Mouse (Mus musculus) frontal cortex, postnatal 14 days (tissue): ENCODE measurements at regions not wholly inside any gene's neighbourhood (a gene's known extent, or its start where the extent isn't known, plus 50 kb on each side); places are given as distances from the start of the nearest gene placed in this dataset.

ENCODE experiments used
- DNase-seq, 2 experiments: peaks; one replicate each; pipeline ENCODE4 v3.0.0; 2022; ENCODE audit warnings: low spot score in 2 of 2

GRCm38 (mm10) chr8:79515282-79515783, 116.0 kb upstream of the Smad1 start:
- DNase-seq, result no peak

GRCm38 (mm10) chr8:79514655-79515278, 115.4 kb upstream of the Smad1 start:
- DNase-seq, result no peak

GRCm38 (mm10) chr8:79508597-79508996, 109.3 kb upstream of the Smad1 start:
- DNase-seq, result no peak

GRCm38 (mm10) chr8:79505381-79505780, 106.1 kb upstream of the Smad1 start:
- DNase-seq, result no peak

- DNase-seq, result no peak
Observed at GRCm38 (mm10) chr8:79503906-79504305, 104.6 kb upstream of the Smad1 start.

- no peak for DNase-seq
Observed at GRCm38 (mm10) chr8:79502062-79502461, 102.7 kb upstream of the Smad1 start.

GRCm38 (mm10) chr8:79501238-79501637, 101.9 kb upstream of the Smad1 start:
- no peak for DNase-seq

GRCm38 (mm10) chr8:79499258-79499657, 99.9 kb upstream of the Smad1 start:
- no peak for DNase-seq

- DNase-seq, result no peak
Observed at GRCm38 (mm10) chr8:79498611-79499010, 99.3 kb upstream of the Smad1 start.

GRCm38 (mm10) chr8:79491156-79491698, 91.9 kb upstream of the Smad1 start:
- no peak for DNase-seq

- DNase-seq, result no peak
Observed at GRCm38 (mm10) chr8:79490739-79491138, 91.4 kb upstream of the Smad1 start.

GRCm38 (mm10) chr8:79488861-79489260, 89.5 kb upstream of the Smad1 start:
- peak in 1 of 2 experiments; percentile 25 for DNase-seq

- DNase-seq, result no peak
Observed at GRCm38 (mm10) chr8:79487597-79487996, 88.3 kb upstream of the Smad1 start.

GRCm38 (mm10) chr8:79479326-79479725, 80.0 kb upstream of the Smad1 start:
- no peak for DNase-seq

- no peak for DNase-seq
Observed at GRCm38 (mm10) chr8:79476012-79476411, 76.7 kb upstream of the Smad1 start.

- DNase-seq, result no peak
Observed at GRCm38 (mm10) chr8:79474679-79475078, 75.4 kb upstream of the Smad1 start.

GRCm38 (mm10) chr8:79452101-79452500, 52.8 kb upstream of the Smad1 start:
- no peak for DNase-seq

- no peak for DNase-seq
Observed at GRCm38 (mm10) chr8:79449453-79449852, 50.1 kb upstream of the Smad1 start.
